Mouse (Mus musculus) embryonic fibroblast, embryonic 13.5 days (primary cell): ENCODE results near the gene Gabbr2. TPM values are rescaled to one million over a fixed set of nuclear protein-coding genes. Genes with fewer than 3 reads are reported as not detected.

Source experiments
- H3K27ac ChIP-seq: 2 replicates; pipeline ENCODE4 v1.5.1; 2012; ENCODE audit warnings: low read length, control low read depth, inconsistent platforms; ENCODE audit not compliant: insufficient read depth
- H3K4me1 ChIP-seq: 2 replicates; pipeline ENCODE4 v1.6.1; 2011; ENCODE audit warnings: low read length; ENCODE audit not compliant: control insufficient read depth, insufficient read depth
- H3K4me3 ChIP-seq: 2 replicates; pipeline ENCODE4 v1.5.1; 2011; ENCODE audit warnings: mild to moderate bottlenecking, control low read depth, low read length; ENCODE audit not compliant: insufficient read depth
- CTCF ChIP-seq: IDR thresholded peaks from 2 replicates; pipeline ENCODE4 v1.5.1; 2011; ENCODE audit warnings: mild to moderate bottlenecking, control low read depth, low read length, moderate library complexity, borderline replicate concordance; ENCODE audit not compliant: insufficient read depth
- POLR2A ChIP-seq: IDR thresholded peaks from 2 replicates; pipeline ENCODE4 v1.6.1; 2011; ENCODE audit warnings: low read depth, mild to moderate bottlenecking, control low read depth, low read length, moderate library complexity
- polyA plus RNA-seq: library from polyadenylated mRNA; stranded (reverse); fragments of >200 nt; gene quantifications from 2 replicates; pipeline ENCODE4 v1.2.4, GENCODE M21; 2011; ENCODE audit warnings: low read depth; ENCODE audit not compliant: missing spikeins, insufficient read length

Gabbr2 gene
- polyA plus RNA-seq, 1 experiment, result 0.30 TPM

DNA sequence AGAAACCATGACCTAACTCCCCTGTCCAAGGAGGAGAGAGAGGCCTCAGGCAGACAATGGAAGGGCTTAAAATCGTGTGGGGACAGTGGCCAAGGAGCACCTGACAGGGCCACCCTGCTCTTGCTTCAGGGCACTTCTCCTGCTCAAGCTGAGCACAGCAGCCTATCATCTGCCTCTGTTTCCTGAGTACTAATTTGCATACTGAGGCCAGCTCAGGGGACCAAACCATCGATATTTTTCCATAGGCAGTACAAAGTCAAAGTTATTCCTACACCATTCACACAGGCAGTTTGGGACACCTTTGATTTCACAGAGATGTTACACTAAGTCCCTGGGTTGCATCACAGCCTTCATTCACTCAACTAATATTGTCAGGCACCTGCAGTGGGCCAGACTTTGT is 249.1 kb downstream of the Gabbr2 start:
- no peaks in the 10 kb centered on the region for H3K4me1 ChIP-seq
- TF ChIP-seq CTCF, result no peak
- no peak for TF ChIP-seq POLR2A
- no peak overlapping the region for H3K27ac ChIP-seq
- H3K4me3 ChIP-seq, result no peak overlapping the region

DNA sequence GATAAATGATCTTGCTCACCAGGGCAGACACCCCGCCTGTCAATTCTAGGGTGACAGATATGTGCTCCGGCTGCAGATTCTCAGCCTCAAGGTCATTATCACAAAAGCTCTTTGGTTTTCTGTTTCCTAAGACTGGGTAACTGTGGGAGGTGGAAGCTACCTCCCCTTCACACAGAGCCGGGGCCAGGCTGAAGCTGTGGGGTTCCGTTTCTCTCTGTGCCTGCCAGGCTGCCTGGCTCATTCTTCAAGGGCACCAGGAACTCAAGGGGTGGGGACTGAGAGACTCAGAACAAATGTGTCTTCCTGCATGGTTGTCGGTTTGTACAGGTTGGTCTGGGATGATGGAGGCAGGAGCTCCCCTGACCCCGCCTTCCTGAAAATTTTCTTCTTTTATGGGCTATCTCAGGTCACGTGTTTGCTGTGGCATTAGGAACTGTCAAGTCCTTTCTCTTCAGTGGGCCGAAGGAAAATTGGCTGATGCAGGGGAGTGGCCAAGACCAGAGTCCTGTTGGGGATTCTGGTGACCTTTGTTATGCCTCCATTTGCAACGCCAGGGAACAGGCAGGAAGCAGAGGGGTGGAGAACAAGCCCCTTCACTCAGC is 254.7 kb downstream of the Gabbr2 start:
- no peaks in the 10 kb centered on the region for H3K4me1 ChIP-seq
- no peak overlapping the region for H3K4me3 ChIP-seq
- TF ChIP-seq CTCF, result no peak
- TF ChIP-seq POLR2A, result no peak
- H3K27ac ChIP-seq, result no peak overlapping the region

GRCm38 (mm10) chr4:46734906-46735305 is 256.8 kb downstream of the Gabbr2 start:
- Histone ChIP-seq H3K4me3 (no peak overlapping the region), H3K27ac (no peak overlapping the region), H3K4me1 (no peaks in the 10 kb centered on the region)
- TF ChIP-seq POLR2A, result no peak

GRCm38 (mm10) chr4:46731590-46731989 is 260.1 kb downstream of the Gabbr2 start:
- H3K27ac ChIP-seq, result no peak overlapping the region
- no peaks in the 10 kb centered on the region for H3K4me1 ChIP-seq
- TF ChIP-seq CTCF (no peak), POLR2A (no peak)
- H3K4me3 ChIP-seq, result no peak overlapping the region

- H3K4me3 ChIP-seq, result no peak overlapping the region
- TF ChIP-seq CTCF (no peak), POLR2A (no peak)
- no peaks in the 10 kb centered on the region for H3K4me1 ChIP-seq
Measured at GRCm38 (mm10) chr4:46729306-46730042, 262.2 kb downstream of the Gabbr2 start.

GRCm38 (mm10) chr4:46728231-46728630 is 263.4 kb downstream of the Gabbr2 start:
- TF ChIP-seq CTCF (no peak), POLR2A (no peak)
- H3K4me3 ChIP-seq, result no peak overlapping the region
- no peak overlapping the region for H3K27ac ChIP-seq
- no peaks in the 10 kb centered on the region for H3K4me1 ChIP-seq

More at GRCm38 (mm10) chr4:46729306-46730042, 262.2 kb downstream of the Gabbr2 start:
- H3K27ac ChIP-seq, result no peak overlapping the region

DNA sequence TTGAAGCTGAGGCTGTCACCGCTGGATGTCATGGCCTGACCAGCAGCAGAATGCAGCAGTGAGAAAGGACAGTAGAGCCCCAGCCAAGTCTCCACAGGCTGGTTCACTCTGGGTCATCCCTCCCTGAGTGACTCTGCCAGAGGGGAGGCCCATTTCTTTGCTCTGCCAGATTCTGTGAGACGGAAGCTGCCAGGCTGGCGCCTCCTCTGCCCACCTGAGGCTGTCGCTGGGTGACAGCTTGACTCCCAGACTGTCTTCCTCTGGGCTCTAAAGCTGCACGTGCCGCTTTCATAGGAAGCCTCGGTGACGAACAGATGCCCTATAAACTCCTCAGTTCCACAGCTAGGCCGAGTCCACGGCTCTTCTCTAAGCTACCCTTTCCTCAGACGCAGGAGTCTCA is 264.5 kb downstream of the Gabbr2 start:
- Histone ChIP-seq H3K4me3 (no peak overlapping the region), H3K27ac (no peak overlapping the region), H3K4me1 (no peaks in the 10 kb centered on the region)
- TF ChIP-seq POLR2A (no peak), CTCF (no peak)

- Histone ChIP-seq H3K4me1 (no peaks in the 10 kb centered on the region), H3K4me3 (no peak overlapping the region), H3K27ac (no peak overlapping the region)
- TF ChIP-seq POLR2A (no peak), CTCF (no peak)
Measured at GRCm38 (mm10) chr4:46720821-46721557, 270.7 kb downstream of the Gabbr2 start.

GRCm38 (mm10) chr4:46720070-46720469 is 271.6 kb downstream of the Gabbr2 start:
- no peaks in the 10 kb centered on the region for H3K4me1 ChIP-seq
- no peak overlapping the region for H3K27ac ChIP-seq
- H3K4me3 ChIP-seq, result no peak overlapping the region
- TF ChIP-seq POLR2A (no peak), CTCF (no peak)

GRCm38 (mm10) chr4:46718624-46719023 is 273.0 kb downstream of the Gabbr2 start:
- Histone ChIP-seq H3K27ac (no peak overlapping the region), H3K4me1 (no peaks in the 10 kb centered on the region), H3K4me3 (no peak overlapping the region)
- TF ChIP-seq POLR2A (no peak), CTCF (no peak)
